Mouse (Mus musculus) embryonic fibroblast, embryonic 13.5 days (primary cell): ENCODE results near the gene Ccdc162. TPM values are rescaled to one million over a fixed set of nuclear protein-coding genes. Genes with fewer than 3 reads are reported as not detected.

Experiments used
- H3K27ac ChIP-seq: 2 replicates; pipeline ENCODE4 v1.5.1; 2012; ENCODE audit warnings: low read length, control low read depth, inconsistent platforms; ENCODE audit not compliant: insufficient read depth
- H3K4me1 ChIP-seq: 2 replicates; pipeline ENCODE4 v1.6.1; 2011; ENCODE audit warnings: low read length; ENCODE audit not compliant: control insufficient read depth, insufficient read depth
- H3K4me3 ChIP-seq: 2 replicates; pipeline ENCODE4 v1.5.1; 2011; ENCODE audit warnings: mild to moderate bottlenecking, control low read depth, low read length; ENCODE audit not compliant: insufficient read depth
- CTCF ChIP-seq: IDR thresholded peaks from 2 replicates; pipeline ENCODE4 v1.5.1; 2011; ENCODE audit warnings: mild to moderate bottlenecking, control low read depth, low read length, moderate library complexity, borderline replicate concordance; ENCODE audit not compliant: insufficient read depth
- POLR2A ChIP-seq: IDR thresholded peaks from 2 replicates; pipeline ENCODE4 v1.6.1; 2011; ENCODE audit warnings: low read depth, mild to moderate bottlenecking, control low read depth, low read length, moderate library complexity
- polyA plus RNA-seq: library from polyadenylated mRNA; stranded (reverse); fragments of >200 nt; gene quantifications from 2 replicates; pipeline ENCODE4 v1.2.4, GENCODE M21; 2011; ENCODE audit warnings: low read depth; ENCODE audit not compliant: missing spikeins, insufficient read length

Ccdc162 gene
- polyA plus RNA-seq, 1 experiment, result 0.81 TPM

GRCm38 (mm10) chr10:41586947-41587852 is 129.2 kb downstream of the Ccdc162 start:
- no peak overlapping the region for H3K4me3 ChIP-seq
- no peak overlapping the region for H3K27ac ChIP-seq
- TF ChIP-seq CTCF, result no peak
- TF ChIP-seq POLR2A, result no peak
- H3K4me1 ChIP-seq, result peaks cover 5% of the 10 kb centered on the region; the same call in 1 of the 2 replicates

- Histone ChIP-seq H3K4me1 (peaks cover 5% of the 10 kb centered on the region; the same call in 1 of the 2 replicates), H3K27ac (no peak overlapping the region), H3K4me3 (no peak overlapping the region)
- no peak for TF ChIP-seq POLR2A
- no peak for TF ChIP-seq CTCF
Observed at GRCm38 (mm10) chr10:41583383-41583782, 133.1 kb downstream of the Ccdc162 start.

- Histone ChIP-seq H3K4me3 (no peak overlapping the region), H3K27ac (no peak overlapping the region), H3K4me1 (peaks cover 5% of the 10 kb centered on the region; the same call in 1 of the 2 replicates)
- TF ChIP-seq CTCF, result no peak
- no peak for TF ChIP-seq POLR2A
Observed at GRCm38 (mm10) chr10:41582901-41583361, 133.5 kb downstream of the Ccdc162 start.

GRCm38 (mm10) chr10:41580441-41580840 is 136.0 kb downstream of the Ccdc162 start:
- no peak overlapping the region for H3K27ac ChIP-seq
- no peak overlapping the region for H3K4me3 ChIP-seq
- TF ChIP-seq POLR2A (no peak), CTCF (no peak)
- H3K4me1 ChIP-seq, result peaks cover 11% of the 10 kb centered on the region

GRCm38 (mm10) chr10:41578541-41578940 is 137.9 kb downstream of the Ccdc162 start:
- no peak for TF ChIP-seq POLR2A
- TF ChIP-seq CTCF, result no peak

GRCm38 (mm10) chr10:41576328-41576833 is 140.1 kb downstream of the Ccdc162 start:
- H3K4me3 ChIP-seq, result no peak overlapping the region
- H3K27ac ChIP-seq, result peak overlapping the region; percentile 65
- TF ChIP-seq POLR2A (no peak), CTCF (no peak)
- peaks cover 11% of the 10 kb centered on the region for H3K4me1 ChIP-seq

More at GRCm38 (mm10) chr10:41578541-41578940, 137.9 kb downstream of the Ccdc162 start:
- no peak overlapping the region for H3K27ac ChIP-seq
- H3K4me3 ChIP-seq, result no peak overlapping the region
- peaks cover 11% of the 10 kb centered on the region for H3K4me1 ChIP-seq

- Histone ChIP-seq H3K4me3 (no peak overlapping the region), H3K4me1 (peaks cover 11% of the 10 kb centered on the region), H3K27ac (peak overlapping the region; percentile 65)
- no peak for TF ChIP-seq CTCF
- TF ChIP-seq POLR2A, result no peak
Observed at GRCm38 (mm10) chr10:41575451-41576327, 140.7 kb downstream of the Ccdc162 start.

GRCm38 (mm10) chr10:41573190-41573589 is 143.2 kb downstream of the Ccdc162 start:
- Histone ChIP-seq H3K4me3 (no peak overlapping the region), H3K4me1 (peaks cover 11% of the 10 kb centered on the region), H3K27ac (no peak overlapping the region)
- TF ChIP-seq CTCF, result no peak
- TF ChIP-seq POLR2A, result no peak

GRCm38 (mm10) chr10:41572274-41572673 is 144.2 kb downstream of the Ccdc162 start:
- peak overlapping the region; percentile 19; the same call in 1 of the 2 replicates for H3K27ac ChIP-seq
- H3K4me3 ChIP-seq, result no peak overlapping the region
- peaks cover 11% of the 10 kb centered on the region for H3K4me1 ChIP-seq
- TF ChIP-seq CTCF (no peak), POLR2A (no peak)
